Mouse (Mus musculus): Measurements from ENCODE around the gene Ctdspl. TPM values are rescaled to one million over a fixed set of nuclear protein-coding genes. Genes with fewer than 3 reads are reported as not detected.

Gene Ctdspl
- polyA plus RNA-seq, 1 experiment = 5.5 TPM

GRCm38 (mm10) chr9:118890149-118890548, 36.1 kb upstream of the Ctdspl start:
- Histone ChIP-seq H3K27ac (ENCODE audit: insufficient read depth, low read depth, low read length) (no peak overlapping the region), H3K4me3 (ENCODE audit: insufficient read depth, low read length) (no peak overlapping the region), H3K4me1 (ENCODE audit: control insufficient read depth, insufficient read depth, low read length) (no peaks in the 10 kb centered on the region)
- TF ChIP-seq POLR2A (IDR thresholded peaks at IDR 0.05; ENCODE audit: borderline replicate concordance, low read depth, low read length) = no peak
- TF ChIP-seq CTCF (IDR thresholded peaks at IDR 0.05; ENCODE audit: low read depth, low read length) = no peak

GRCm38 (mm10) chr9:118890645-118891044, 35.6 kb upstream of the Ctdspl start:
- H3K27ac ChIP-seq (ENCODE audit: insufficient read depth, low read depth, low read length) = no peak overlapping the region
- TF ChIP-seq CTCF (IDR thresholded peaks at IDR 0.05; ENCODE audit: low read depth, low read length) (no peak), POLR2A (IDR thresholded peaks at IDR 0.05; ENCODE audit: borderline replicate concordance, low read depth, low read length) (no peak)
- no peaks in the 10 kb centered on the region for H3K4me1 ChIP-seq (ENCODE audit: control insufficient read depth, insufficient read depth, low read length)
- no peak overlapping the region for H3K4me3 ChIP-seq (ENCODE audit: insufficient read depth, low read length)

- TF ChIP-seq CTCF (IDR thresholded peaks at IDR 0.05; ENCODE audit: low read depth, low read length) = no peak
- Histone ChIP-seq H3K27ac (ENCODE audit: insufficient read depth, low read depth, low read length) (no peak overlapping the region), H3K4me3 (ENCODE audit: insufficient read depth, low read length) (no peak overlapping the region)
These were observed 35.2 kb upstream of the Ctdspl start for GRCm38 (mm10) chr9:118891068-118891467.

GRCm38 (mm10) chr9:118891593-118891992, 34.7 kb upstream of the Ctdspl start:
- TF ChIP-seq POLR2A (IDR thresholded peaks at IDR 0.05; ENCODE audit: borderline replicate concordance, low read depth, low read length) (no peak), CTCF (IDR thresholded peaks at IDR 0.05; ENCODE audit: low read depth, low read length) (no peak)
- Histone ChIP-seq H3K4me3 (ENCODE audit: insufficient read depth, low read length) (no peak overlapping the region), H3K4me1 (ENCODE audit: control insufficient read depth, insufficient read depth, low read length) (no peaks in the 10 kb centered on the region), H3K27ac (ENCODE audit: insufficient read depth, low read depth, low read length) (no peak overlapping the region)

More at GRCm38 (mm10) chr9:118891068-118891467, 35.2 kb upstream of the Ctdspl start:
- no peaks in the 10 kb centered on the region for H3K4me1 ChIP-seq (ENCODE audit: control insufficient read depth, insufficient read depth, low read length)

GRCm38 (mm10) chr9:118895101-118895500, 31.2 kb upstream of the Ctdspl start:
- H3K27ac ChIP-seq (ENCODE audit: insufficient read depth, low read depth, low read length) = no peak overlapping the region
- no peaks in the 10 kb centered on the region for H3K4me1 ChIP-seq (ENCODE audit: control insufficient read depth, insufficient read depth, low read length)
- no peak overlapping the region for H3K4me3 ChIP-seq (ENCODE audit: insufficient read depth, low read length)
- TF ChIP-seq CTCF (IDR thresholded peaks at IDR 0.05; ENCODE audit: low read depth, low read length) (no peak), POLR2A (IDR thresholded peaks at IDR 0.05; ENCODE audit: borderline replicate concordance, low read depth, low read length) (no peak)

GRCm38 (mm10) chr9:118900677-118901076, 25.6 kb upstream of the Ctdspl start:
- no peaks in the 10 kb centered on the region for H3K4me1 ChIP-seq (ENCODE audit: control insufficient read depth, insufficient read depth, low read length)
- no peak overlapping the region for H3K4me3 ChIP-seq (ENCODE audit: insufficient read depth, low read length)
- TF ChIP-seq POLR2A (IDR thresholded peaks at IDR 0.05; ENCODE audit: borderline replicate concordance, low read depth, low read length) (no peak), CTCF (IDR thresholded peaks at IDR 0.05; ENCODE audit: low read depth, low read length) (no peak)
- H3K27ac ChIP-seq (ENCODE audit: insufficient read depth, low read depth, low read length) = no peak overlapping the region

GRCm38 (mm10) chr9:118901917-118902316, 24.3 kb upstream of the Ctdspl start:
- H3K27ac ChIP-seq (ENCODE audit: insufficient read depth, low read depth, low read length) = no peak overlapping the region
- H3K4me3 ChIP-seq (ENCODE audit: insufficient read depth, low read length) = no peak overlapping the region
- TF ChIP-seq POLR2A (IDR thresholded peaks at IDR 0.05; ENCODE audit: borderline replicate concordance, low read depth, low read length) = no peak
- no peak for TF ChIP-seq CTCF (IDR thresholded peaks at IDR 0.05; ENCODE audit: low read depth, low read length)
- H3K4me1 ChIP-seq (ENCODE audit: control insufficient read depth, insufficient read depth, low read length) = no peaks in the 10 kb centered on the region

- no peak for TF ChIP-seq POLR2A (IDR thresholded peaks at IDR 0.05; ENCODE audit: borderline replicate concordance, low read depth, low read length)
- peak; percentile 98 for TF ChIP-seq CTCF (IDR thresholded peaks at IDR 0.05; ENCODE audit: low read depth, low read length)
- Histone ChIP-seq H3K4me3 (ENCODE audit: insufficient read depth, low read length) (no peak overlapping the region), H3K4me1 (ENCODE audit: control insufficient read depth, insufficient read depth, low read length) (peaks cover 4% of the 10 kb centered on the region), H3K27ac (ENCODE audit: insufficient read depth, low read depth, low read length) (no peak overlapping the region)
These were observed 18.2 kb upstream of the Ctdspl start for GRCm38 (mm10) chr9:118907934-118908620.

GRCm38 (mm10) chr9:118913048-118913447, 13.2 kb upstream of the Ctdspl start:
- peaks cover 9% of the 10 kb centered on the region for H3K4me1 ChIP-seq (ENCODE audit: control insufficient read depth, insufficient read depth, low read length)
- no peak overlapping the region for H3K4me3 ChIP-seq (ENCODE audit: insufficient read depth, low read length)
- H3K27ac ChIP-seq (ENCODE audit: insufficient read depth, low read depth, low read length) = peak overlapping the region; percentile 66
- TF ChIP-seq POLR2A (IDR thresholded peaks at IDR 0.05; ENCODE audit: borderline replicate concordance, low read depth, low read length) (no peak), CTCF (IDR thresholded peaks at IDR 0.05; ENCODE audit: low read depth, low read length) (no peak)

GRCm38 (mm10) chr9:118913613-118914012, 12.6 kb upstream of the Ctdspl start:
- TF ChIP-seq POLR2A (IDR thresholded peaks at IDR 0.05; ENCODE audit: borderline replicate concordance, low read depth, low read length) (no peak), CTCF (IDR thresholded peaks at IDR 0.05; ENCODE audit: low read depth, low read length) (no peak)
- H3K4me1 ChIP-seq (ENCODE audit: control insufficient read depth, insufficient read depth, low read length) = peaks cover 11% of the 10 kb centered on the region
- peak overlapping the region; percentile 66 for H3K27ac ChIP-seq (ENCODE audit: insufficient read depth, low read depth, low read length)
- H3K4me3 ChIP-seq (ENCODE audit: insufficient read depth, low read length) = no peak overlapping the region
